Mouse (Mus musculus) cortical plate, adult 2 months (tissue): Measurements from ENCODE around the gene Uba52. TPM values are rescaled to one million over a fixed set of nuclear protein-coding genes. Genes with fewer than 3 reads are reported as not detected.
A peak's percentile ranks its signal among the peaks of the same experiment; 100 is the strongest.
"Not testable (repeated sequence)": the region's sequence is repeated elsewhere in the genome, so short reads cannot be mapped to it uniquely, and the experiment has no call there.

Source experiments
- H3K27ac ChIP-seq: fragments of 200-500 bp; 2 replicates; pipeline ENCODE4 v1.5.1; 2012; ENCODE audit warnings: low read length, control low read depth, inconsistent platforms; ENCODE audit not compliant: insufficient read depth
- H3K4me1 ChIP-seq: fragments of 200-500 bp; 2 replicates; pipeline ENCODE4 v1.6.1; 2011; ENCODE audit warnings: low read length; ENCODE audit not compliant: control insufficient read depth, insufficient read depth
- H3K4me3 ChIP-seq: fragments of 200-500 bp; 2 replicates; pipeline ENCODE4 v1.5.1; 2011; ENCODE audit warnings: mild to moderate bottlenecking, low read length, control low read depth; ENCODE audit not compliant: insufficient read depth
- CTCF ChIP-seq: fragments of 200-500 bp; IDR thresholded peaks from 2 replicates; pipeline ENCODE4 v1.5.1; 2011; ENCODE audit warnings: mild to moderate bottlenecking, control low read depth, low read length; ENCODE audit not compliant: insufficient read depth; ENCODE audit errors: extremely low read depth
- POLR2A ChIP-seq: fragments of 200-500 bp; IDR thresholded peaks from 2 replicates; pipeline ENCODE4 v1.6.1; 2011; ENCODE audit warnings: mild to moderate bottlenecking, low read length, control low read depth; ENCODE audit not compliant: insufficient read depth; ENCODE audit errors: extremely low read depth
- polyA plus RNA-seq: library from polyadenylated mRNA; depleted of rRNA; stranded (reverse); fragments of >200 nt; gene quantifications from 2 replicates; pipeline ENCODE4 v1.2.3, GENCODE M21; 2012

Uba52 gene
- polyA plus RNA-seq, 1 experiment, result 851 TPM

GRCm38 (mm10) chr8:70522592-70523403, 12.2 kb upstream of the Uba52 start:
- peaks cover 3% of the 10 kb centered on the region; the same call in 1 of the 2 replicates for H3K4me1 ChIP-seq
- TF ChIP-seq CTCF (0 out of 2 replicates have a peak, but pooled peaks have one; percentile 27), POLR2A (peak; percentile 55; the same call in 1 of the 2 replicates)
- peak overlapping the region; percentile 70 for H3K4me3 ChIP-seq
- H3K27ac ChIP-seq, result peak overlapping the region; percentile 36

- Histone ChIP-seq H3K4me1 (peaks cover 1% of the 10 kb centered on the region; the same call in 1 of the 2 replicates), H3K4me3 (no peak overlapping the region), H3K27ac (no peak overlapping the region)
- no peak for TF ChIP-seq POLR2A
- TF ChIP-seq CTCF, result no peak
These were observed 9.0 kb upstream of the Uba52 start for GRCm38 (mm10) chr8:70519606-70520005.

GRCm38 (mm10) chr8:70519043-70519442, 8.4 kb upstream of the Uba52 start:
- no peak overlapping the region for H3K27ac ChIP-seq
- no peak overlapping the region for H3K4me3 ChIP-seq
- peaks cover 1% of the 10 kb centered on the region; the same call in 1 of the 2 replicates for H3K4me1 ChIP-seq
- no peak for TF ChIP-seq CTCF
- no peak for TF ChIP-seq POLR2A

- no peak overlapping the region for H3K4me3 ChIP-seq
- peaks cover 1% of the 10 kb centered on the region; the same call in 1 of the 2 replicates for H3K4me1 ChIP-seq
- no peak for TF ChIP-seq POLR2A
- no peak for TF ChIP-seq CTCF
- no peak overlapping the region for H3K27ac ChIP-seq
These were observed 7.5 kb upstream of the Uba52 start for GRCm38 (mm10) chr8:70517940-70518643.

- Histone ChIP-seq H3K27ac (no peak overlapping the region), H3K4me1 (peaks cover 6% of the 10 kb centered on the region), H3K4me3 (no peak overlapping the region)
- TF ChIP-seq POLR2A (no peak), CTCF (no peak)
These were observed 2.8 kb upstream of the Uba52 start for GRCm38 (mm10) chr8:70513441-70513840.

- Histone ChIP-seq H3K4me1 (peaks cover 6% of the 10 kb centered on the region), H3K27ac (no peak overlapping the region), H3K4me3 (no peak overlapping the region)
- no peak for TF ChIP-seq POLR2A
- TF ChIP-seq CTCF, result no peak
These were observed 1.8 kb upstream of the Uba52 start for GRCm38 (mm10) chr8:70512253-70512903.

- Histone ChIP-seq H3K4me1 (peaks cover 6% of the 10 kb centered on the region), H3K4me3 (no peak overlapping the region), H3K27ac (no peak overlapping the region)
- no peak for TF ChIP-seq CTCF
- TF ChIP-seq POLR2A, result no peak
These were observed 1.2 kb upstream of the Uba52 start for GRCm38 (mm10) chr8:70511770-70512169.

- not testable (repeated sequence) for H3K27ac ChIP-seq, H3K4me1 ChIP-seq
- H3K4me3 ChIP-seq, result peak overlapping the region; percentile 58; the same call in 1 of the 2 replicates
These were observed 573 bp upstream of the Uba52 start for GRCm38 (mm10) chr8:70511174-70511573.

- peak overlapping the region; percentile 58 for H3K4me3 ChIP-seq
- TF ChIP-seq POLR2A (no peak), CTCF (no peak)
- H3K27ac ChIP-seq, result no peak overlapping the region
- peaks cover 6% of the 10 kb centered on the region for H3K4me1 ChIP-seq
These were observed 1.2 kb downstream of the Uba52 start for GRCm38 (mm10) chr8:70509281-70509952.
